Mouse (Mus musculus) Muller cell, postnatal 12 days (primary cell): ENCODE measurements at regions not wholly inside any gene's neighbourhood (a gene's known extent, or its start where the extent isn't known, plus 50 kb on each side); places are given as distances from the start of the nearest gene placed in this dataset.

ENCODE experiments used
- DNase-seq: peaks from one replicate; pipeline ENCODE4 v3.0.0-alpha.2; 2015; ENCODE audit errors: inconsistent ontology term

DNA sequence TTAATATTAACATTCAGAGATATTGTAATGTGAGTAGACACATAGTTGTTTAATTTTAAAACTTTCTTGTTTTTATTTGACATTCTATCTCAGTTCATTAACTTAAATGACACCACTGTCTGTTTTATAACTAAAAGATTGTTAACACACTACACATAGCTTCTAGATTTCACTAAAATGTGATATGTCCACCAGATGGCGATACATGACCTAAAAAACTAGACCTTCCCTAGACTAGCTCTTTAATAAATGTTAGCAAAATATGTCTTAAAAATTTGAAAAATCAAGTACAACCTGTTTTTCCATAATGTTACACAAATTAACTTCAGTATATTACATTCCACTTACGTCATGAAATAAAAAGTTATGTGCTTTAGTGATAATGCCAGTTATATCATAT lies 1398.8 kb upstream of the Cdh9 start:
- peak; percentile 11 for DNase-seq

DNA sequence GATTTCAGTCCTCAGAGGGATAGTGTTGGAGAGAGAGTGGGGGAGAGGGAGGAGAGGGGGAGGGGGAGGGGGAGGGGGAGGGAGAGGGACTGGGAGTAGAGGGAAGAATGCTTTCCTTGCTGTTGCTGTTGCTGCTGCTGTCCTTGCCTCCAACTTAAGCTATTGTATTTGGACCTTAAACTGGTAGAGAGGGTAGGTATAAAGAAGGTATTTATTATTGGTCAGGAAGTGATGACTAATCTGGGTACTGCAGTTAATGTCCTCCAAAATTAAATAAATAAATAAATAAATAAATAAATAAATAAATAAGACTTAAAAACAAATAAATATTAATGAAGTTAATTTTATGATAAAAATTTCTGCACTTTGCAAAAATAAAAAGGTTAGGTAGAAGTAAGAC lies 1396.6 kb upstream of the Cdh9 start:
- no peak for DNase-seq

DNA sequence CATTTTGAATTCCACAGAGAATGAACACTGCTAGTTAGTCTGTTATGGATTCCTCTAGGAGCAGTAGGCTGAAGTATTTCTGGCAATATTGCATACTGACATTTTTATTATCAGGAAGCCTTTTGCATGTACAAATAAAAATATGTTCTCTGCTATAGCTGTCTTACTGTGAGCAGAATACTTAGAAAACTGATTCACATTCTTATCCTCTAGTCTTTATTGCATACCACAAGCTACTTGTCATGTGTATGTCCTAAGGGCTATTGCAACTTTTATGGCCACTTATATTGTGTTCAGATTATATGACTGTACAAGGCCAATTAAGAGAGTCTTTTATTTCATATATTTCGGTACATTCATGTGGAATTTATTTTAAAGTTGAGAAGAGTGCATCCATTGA lies 1366.7 kb upstream of the Cdh9 start:
- DNase-seq = no peak

DNA sequence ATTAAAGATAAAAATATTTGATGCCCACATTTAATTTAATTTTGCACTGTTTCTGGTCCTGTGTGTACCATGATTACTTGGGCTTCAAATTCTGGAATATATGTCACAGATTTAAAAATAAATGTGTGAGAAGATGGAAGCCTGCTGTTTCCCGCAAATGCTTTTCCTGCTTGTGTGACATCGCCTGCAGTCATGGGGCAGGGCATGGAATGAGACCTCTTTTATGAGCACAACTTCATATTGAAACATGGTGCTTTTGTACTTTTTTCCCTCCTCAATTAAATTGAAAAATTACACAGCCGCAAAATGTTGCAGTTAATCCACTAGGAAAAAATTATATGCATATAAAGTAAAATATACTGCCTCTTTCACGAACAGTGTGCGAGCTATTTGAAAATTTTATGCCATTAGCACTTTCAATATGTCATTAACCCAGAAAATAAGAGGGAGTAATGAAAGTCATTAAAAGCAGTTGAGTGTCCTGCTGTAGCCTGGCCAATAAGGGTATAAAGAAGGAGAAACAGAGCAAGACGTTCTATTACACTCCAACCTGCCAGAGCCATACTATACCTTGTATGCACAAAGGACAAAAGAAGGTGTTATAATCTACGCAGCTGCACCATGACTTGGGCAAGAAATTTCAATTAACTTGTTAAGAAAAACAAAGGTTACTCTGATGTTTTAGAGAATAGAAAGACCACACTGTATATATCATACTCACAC lies 1336.1 kb upstream of the Cdh9 start:
- DNase-seq = no peak
